Mouse (Mus musculus) liver, adult 2 months (tissue): ENCODE measurements around the gene Zfp697.
"Not testable (repeated sequence)": the region's sequence is repeated elsewhere in the genome, so short reads cannot be mapped to it uniquely, and the experiment has no call there.

Experiments used
- CTCF ChIP-seq: fragments of 200-500 bp; IDR thresholded peaks from 2 replicates; pipeline ENCODE4 v1.5.1; 2011; ENCODE audit warnings: low read depth, low read length, control low read depth
- POLR2A ChIP-seq: fragments of 200-500 bp; IDR thresholded peaks from 2 replicates; pipeline ENCODE4 v1.6.1; 2011; ENCODE audit warnings: low read length, control low read depth; ENCODE audit not compliant: insufficient read depth; ENCODE audit errors: extremely low read depth

DNA sequence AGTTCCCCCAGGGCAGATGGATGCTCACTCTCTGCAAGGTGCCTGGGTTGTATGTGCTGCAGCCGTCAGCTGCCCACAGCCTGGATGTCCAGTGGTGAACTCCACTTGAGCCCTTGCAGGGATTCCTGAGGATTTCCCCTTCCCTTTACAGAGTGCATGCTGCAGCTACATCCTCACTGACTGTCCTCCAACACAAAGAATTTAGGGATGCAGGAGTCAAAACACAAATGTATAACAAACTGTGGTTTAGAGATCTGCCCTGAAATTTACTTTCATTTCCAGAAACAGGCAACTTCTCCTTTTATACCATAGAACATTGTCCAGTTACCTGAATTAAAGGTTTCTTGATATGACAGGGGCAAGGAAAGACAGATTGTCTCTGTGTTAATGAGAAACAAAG, 234.5 kb downstream of the Zfp697 start:
- TF ChIP-seq POLR2A, CTCF: not testable (repeated sequence)
